Mouse (Mus musculus) lung, embryonic 16.5 days (tissue): ENCODE measurements at regions not wholly inside any gene's neighbourhood (a gene's known extent, or its start where the extent isn't known, plus 50 kb on each side); places are given as distances from the start of the nearest gene placed in this dataset.
A peak's percentile ranks its signal among the peaks of the same experiment; 100 is the strongest.

Experiments
- ATAC-seq: fragments of 200-750 bp; cut with Nextera tagmentation; 2 replicates; pipeline ENCODE4 v1.8.0; 2017; ENCODE audit warnings: low read depth, mild to moderate bottlenecking, moderate library complexity
- H3K27ac ChIP-seq: fragments of 300-500 bp; sonication (generic); 2 replicates; pipeline ENCODE4 v1.5.1; 2014; ENCODE audit warnings: mild to moderate bottlenecking, control low read depth, low read length
- H3K27me3 ChIP-seq: fragments of 300-500 bp; sonication (generic); 2 replicates; pipeline ENCODE4 v1.6.1; 2014; ENCODE audit warnings: low read depth, low read length, mixed read lengths; ENCODE audit not compliant: control insufficient read depth, insufficient read depth
- H3K36me3 ChIP-seq: fragments of 300-500 bp; sonication (generic); 2 replicates; pipeline ENCODE4 v1.6.1; 2014; ENCODE audit warnings: low read length; ENCODE audit not compliant: control insufficient read depth, insufficient read depth
- H3K4me1 ChIP-seq: fragments of 300-500 bp; sonication (generic); replicated peaks from 2 replicates; pipeline ENCODE4 v1.6.1; 2014; ENCODE audit warnings: low read length, mixed read lengths; ENCODE audit not compliant: control insufficient read depth, insufficient read depth
- H3K4me2 ChIP-seq: fragments of 300-500 bp; sonication (generic); 2 replicates; pipeline ENCODE4 v1.6.1; 2014; ENCODE audit warnings: low read depth, low read length, control low read depth
- H3K4me3 ChIP-seq: fragments of 300-500 bp; sonication (generic); 2 replicates; pipeline ENCODE4 v1.5.1; 2014; ENCODE audit warnings: mild to moderate bottlenecking, low read length, control low read depth
- H3K9ac ChIP-seq: fragments of 300-500 bp; sonication (generic); 2 replicates; pipeline ENCODE4 v1.6.1; 2014; ENCODE audit warnings: low read length, control low read depth
- H3K9me3 ChIP-seq: fragments of 300-500 bp; sonication (generic); 2 replicates; pipeline ENCODE4 v1.6.1; 2016; ENCODE audit warnings: low read length; ENCODE audit not compliant: control insufficient read depth
- WGBS: fragments of 180-500 bp; shearing (Covaris S2); extraction: QIAGEN DNeasy Blood & Tissue Kit; methylation state at CpG from one replicate; pipeline ENCODE4 v1.1.7; 2014; 5-methylcytosine and 5-hydroxymethylcytosine counted together

DNA sequence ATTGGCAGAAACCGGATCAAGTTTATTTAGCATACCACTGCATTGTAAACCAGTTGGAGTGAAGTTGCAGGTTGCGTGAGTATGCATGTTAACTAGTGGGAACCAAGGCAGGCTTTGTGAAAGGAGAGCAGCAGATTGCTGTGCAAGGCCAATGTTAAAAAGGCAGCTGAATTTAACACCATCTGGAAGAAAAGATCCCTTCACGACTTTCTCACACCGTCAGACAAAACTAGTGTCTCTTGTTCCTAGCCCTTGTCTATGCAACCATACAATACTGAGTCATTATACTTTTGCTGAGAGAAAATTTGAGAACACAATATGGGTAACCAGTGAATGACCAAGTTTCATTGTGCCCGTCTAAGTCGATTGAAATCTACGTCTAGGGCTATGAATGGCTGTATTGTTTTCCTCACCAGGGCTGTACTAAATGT, 237.8 kb downstream of the Mef2c start:
- no peak overlapping the region for H3K4me2 ChIP-seq
- ATAC-seq = no peak
- 43% methylated on average over 7 of the region's 7 CpGs for WGBS
- no peaks in the 10 kb centered on the region for H3K9me3 ChIP-seq
- no peaks in the 10 kb centered on the region for H3K4me1 ChIP-seq
- no peak overlapping the region for H3K4me3 ChIP-seq
- no peak overlapping the region for H3K27ac ChIP-seq
- H3K27me3 ChIP-seq = peaks cover 64% of the 10 kb centered on the region
- no peaks in the 10 kb centered on the region for H3K36me3 ChIP-seq
- no peak overlapping the region for H3K9ac ChIP-seq

DNA sequence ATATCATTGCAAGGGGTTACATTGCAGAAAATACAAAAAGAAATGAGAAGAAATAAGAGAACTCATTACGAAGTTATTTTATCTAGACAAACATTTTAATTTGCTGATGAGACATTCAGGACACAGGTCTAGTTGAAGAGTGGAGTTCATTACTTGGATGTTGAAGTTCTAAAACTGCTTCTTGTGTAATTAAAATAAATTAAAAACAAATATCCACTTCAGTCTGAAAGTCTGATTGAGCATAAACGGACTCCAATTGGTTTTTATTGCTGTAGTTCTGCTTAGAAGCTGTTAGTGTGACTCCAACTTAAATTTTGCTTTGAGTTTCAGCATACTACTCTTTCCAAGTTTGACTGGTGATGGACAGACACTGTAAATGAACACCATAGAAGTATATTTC, 238.3 kb downstream of the Mef2c start:
- Histone ChIP-seq H3K9me3 (no peaks in the 10 kb centered on the region), H3K27ac (no peak overlapping the region), H3K9ac (no peak overlapping the region), H3K36me3 (no peaks in the 10 kb centered on the region), H3K27me3 (peaks cover 62% of the 10 kb centered on the region), H3K4me3 (no peak overlapping the region), H3K4me1 (no peaks in the 10 kb centered on the region), H3K4me2 (no peak overlapping the region)
- ATAC-seq = no peak
- WGBS = 75% methylated on average over 2 of the region's 2 CpGs

DNA sequence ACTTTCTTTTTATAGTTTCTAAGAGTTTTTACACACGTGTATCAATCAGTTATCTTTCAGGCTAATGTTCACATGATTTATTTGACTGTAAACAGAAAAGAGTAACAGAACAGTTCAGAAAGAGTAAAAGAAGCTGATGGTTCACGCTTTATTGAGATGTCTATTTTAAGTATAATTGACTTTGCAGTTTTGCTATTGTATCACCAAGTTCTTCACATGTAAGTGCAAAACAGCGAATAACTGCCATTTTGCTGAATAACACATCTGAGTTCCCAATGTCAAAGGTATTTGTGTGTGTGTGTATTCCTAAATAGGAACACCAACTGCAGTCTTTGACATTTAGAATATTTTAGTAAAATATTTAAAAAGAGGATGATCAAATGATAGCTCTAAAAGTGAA, 238.7 kb downstream of the Mef2c start:
- Histone ChIP-seq H3K36me3 (no peaks in the 10 kb centered on the region), H3K27ac (no peak overlapping the region), H3K9ac (no peak overlapping the region), H3K4me2 (no peak overlapping the region), H3K4me3 (no peak overlapping the region), H3K9me3 (no peaks in the 10 kb centered on the region), H3K4me1 (no peaks in the 10 kb centered on the region), H3K27me3 (peaks cover 58% of the 10 kb centered on the region)
- 64% methylated on average over 3 of the region's 3 CpGs for WGBS
- ATAC-seq = no peak

DNA sequence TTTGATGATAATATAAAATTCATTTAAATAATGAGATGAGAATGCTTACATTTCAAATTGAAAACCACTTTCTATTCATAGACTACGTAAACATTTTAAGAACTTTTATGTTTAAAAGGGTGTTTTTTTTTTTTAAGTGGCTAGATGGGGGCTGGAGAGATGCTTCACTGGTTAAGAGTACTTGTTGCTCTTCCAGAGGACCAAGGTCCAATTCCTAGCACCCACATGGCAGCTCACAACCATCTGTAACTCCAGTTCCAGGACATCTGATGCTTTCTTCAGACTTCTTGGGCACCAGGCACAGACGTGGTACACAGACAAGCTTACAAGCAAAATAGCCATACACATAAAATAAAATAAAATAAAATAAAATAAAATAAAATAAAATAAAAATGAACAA, 239.5 kb downstream of the Mef2c start:
- Histone ChIP-seq H3K4me1 (no peaks in the 10 kb centered on the region), H3K9ac (no peak overlapping the region), H3K4me2 (no peak overlapping the region), H3K9me3 (no peaks in the 10 kb centered on the region), H3K27me3 (peaks cover 49% of the 10 kb centered on the region), H3K27ac (no peak overlapping the region), H3K4me3 (no peak overlapping the region), H3K36me3 (no peaks in the 10 kb centered on the region)
- no peak for ATAC-seq
- WGBS = 77% methylated on average over 2 of the region's 2 CpGs

DNA sequence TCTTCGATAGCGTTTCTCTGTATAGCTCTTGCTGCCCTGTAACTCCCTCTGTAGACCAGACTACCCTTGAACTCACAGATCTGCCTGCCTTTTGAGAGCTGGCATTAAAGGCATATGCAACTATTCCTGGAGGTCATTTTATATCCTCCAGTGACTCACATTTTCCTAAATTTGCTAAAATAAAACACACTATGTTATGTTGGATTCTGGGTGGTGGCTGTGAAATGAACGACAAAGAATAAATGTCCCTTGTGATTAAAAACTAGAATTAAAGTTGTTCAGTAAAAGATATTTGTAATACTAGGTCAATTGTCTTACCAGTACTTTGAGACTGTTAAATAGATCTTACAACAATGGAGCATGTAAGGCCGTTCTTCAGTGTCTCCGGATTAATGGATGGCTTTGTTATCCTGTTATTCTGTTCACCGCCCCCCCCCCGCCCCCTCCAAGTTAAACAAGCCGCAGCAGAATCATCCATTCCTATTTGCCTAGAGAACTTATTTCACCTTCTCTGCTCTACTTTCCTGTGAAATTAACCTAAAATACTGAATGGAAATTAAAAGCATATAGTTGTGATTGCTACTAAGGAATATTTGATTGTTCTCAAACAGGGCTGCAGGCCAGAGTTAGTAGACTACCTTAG, 240.4 kb downstream of the Mef2c start:
- ATAC-seq = no peak
- Histone ChIP-seq H3K36me3 (no peaks in the 10 kb centered on the region), H3K4me3 (no peak overlapping the region), H3K4me1 (no peaks in the 10 kb centered on the region), H3K27ac (no peak overlapping the region), H3K27me3 (peaks cover 41% of the 10 kb centered on the region), H3K9ac (no peak overlapping the region), H3K4me2 (peak overlapping the region; percentile 66; the same call in 1 of the 2 replicates), H3K9me3 (no peaks in the 10 kb centered on the region)
- WGBS = 43% methylated on average over 8 of the region's 8 CpGs

DNA sequence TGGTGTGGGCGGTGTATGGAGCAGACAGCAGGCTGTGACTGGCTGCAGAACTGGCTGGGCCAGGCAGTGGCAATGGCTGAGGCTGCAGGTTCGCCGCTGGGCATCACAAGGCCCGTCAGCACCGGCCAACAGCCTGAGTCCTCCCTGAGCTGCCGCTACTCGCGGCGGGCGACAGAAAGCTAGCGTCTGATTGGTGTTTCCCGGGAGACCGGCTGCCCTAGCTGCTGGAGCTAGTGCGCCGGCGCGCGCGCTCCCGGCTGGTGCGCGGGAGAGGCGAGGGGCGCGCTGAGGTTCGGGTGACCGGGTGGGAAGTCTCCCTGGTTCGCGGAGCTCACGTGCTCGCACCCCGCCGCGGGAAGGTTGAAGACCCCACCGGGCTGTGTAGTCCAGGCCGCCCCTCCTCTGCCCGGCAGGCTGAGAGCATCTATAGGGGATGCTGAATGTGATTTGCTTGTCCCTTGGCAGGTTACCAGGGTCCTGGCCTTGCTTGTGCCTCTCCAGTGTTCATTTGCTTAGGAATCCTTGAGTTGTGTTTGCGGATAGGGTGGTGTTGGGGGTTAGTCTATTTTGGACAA, 241.2 kb downstream of the Mef2c start:
- WGBS = under 1% methylated on average over 38 of the region's 38 CpGs
- no peaks in the 10 kb centered on the region for H3K9me3 ChIP-seq
- peak overlapping the region; percentile 44 for H3K4me3 ChIP-seq
- H3K9ac ChIP-seq = 0 out of 2 replicates have a peak overlapping the region, but pooled peaks have one; percentile 2
- H3K4me1 ChIP-seq = no peaks in the 10 kb centered on the region
- peaks cover 32% of the 10 kb centered on the region for H3K27me3 ChIP-seq
- H3K36me3 ChIP-seq = no peaks in the 10 kb centered on the region
- no peak overlapping the region for H3K27ac ChIP-seq
- ATAC-seq = peak; percentile 82
- peak overlapping the region; percentile 66 for H3K4me2 ChIP-seq

DNA sequence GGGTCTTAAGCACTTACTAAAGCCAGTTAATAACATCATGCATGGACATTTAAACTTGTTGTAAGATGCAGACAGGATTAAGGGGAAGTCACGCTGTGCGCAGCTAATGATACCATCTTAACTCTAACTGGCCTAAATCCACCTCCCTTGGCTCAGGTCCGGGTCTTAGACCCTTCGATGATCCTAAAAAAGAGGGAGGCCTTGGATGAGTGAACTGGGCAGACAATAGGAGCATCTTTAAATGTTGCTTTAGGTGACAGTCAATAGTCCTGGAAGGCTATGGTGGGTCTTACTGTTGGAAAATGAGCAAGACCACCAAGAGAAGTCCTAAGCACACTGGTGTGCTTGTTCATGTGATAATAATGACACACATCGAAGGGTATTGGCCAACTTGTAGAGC, 242.1 kb downstream of the Mef2c start:
- H3K4me3 ChIP-seq = no peak overlapping the region
- H3K9ac ChIP-seq = no peak overlapping the region
- H3K36me3 ChIP-seq = no peaks in the 10 kb centered on the region
- ATAC-seq = no peak
- WGBS = 85% methylated on average over 5 of the region's 5 CpGs
- H3K4me1 ChIP-seq = no peaks in the 10 kb centered on the region
- H3K9me3 ChIP-seq = no peaks in the 10 kb centered on the region
- H3K27ac ChIP-seq = no peak overlapping the region
- H3K4me2 ChIP-seq = no peak overlapping the region
- peaks cover 25% of the 10 kb centered on the region for H3K27me3 ChIP-seq

DNA sequence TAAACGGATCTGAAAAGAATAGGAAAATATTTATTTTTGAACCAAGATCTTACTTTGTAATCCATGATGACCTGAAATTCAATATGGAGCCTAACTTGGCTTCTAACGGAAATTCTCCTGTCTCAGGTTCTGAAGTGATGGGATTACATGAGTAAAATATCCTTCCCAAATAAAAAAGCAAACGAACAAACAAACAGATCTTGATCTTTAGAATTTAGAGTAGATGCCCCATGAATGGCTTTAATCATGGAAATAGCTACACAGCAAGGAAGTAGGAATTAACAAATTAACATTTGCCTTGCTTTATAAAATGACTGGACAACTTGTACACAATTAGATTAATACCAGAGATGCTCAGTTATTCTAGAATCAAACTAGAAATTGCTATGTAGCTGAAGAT, 243.8 kb downstream of the Mef2c start:
- Histone ChIP-seq H3K36me3 (no peaks in the 10 kb centered on the region), H3K4me3 (no peak overlapping the region), H3K9ac (no peak overlapping the region), H3K4me1 (no peaks in the 10 kb centered on the region), H3K27me3 (peaks cover 18% of the 10 kb centered on the region), H3K4me2 (no peak overlapping the region), H3K9me3 (no peaks in the 10 kb centered on the region), H3K27ac (no peak overlapping the region)
- 63% methylated on average over 3 of the region's 3 CpGs for WGBS
- ATAC-seq = no peak

DNA sequence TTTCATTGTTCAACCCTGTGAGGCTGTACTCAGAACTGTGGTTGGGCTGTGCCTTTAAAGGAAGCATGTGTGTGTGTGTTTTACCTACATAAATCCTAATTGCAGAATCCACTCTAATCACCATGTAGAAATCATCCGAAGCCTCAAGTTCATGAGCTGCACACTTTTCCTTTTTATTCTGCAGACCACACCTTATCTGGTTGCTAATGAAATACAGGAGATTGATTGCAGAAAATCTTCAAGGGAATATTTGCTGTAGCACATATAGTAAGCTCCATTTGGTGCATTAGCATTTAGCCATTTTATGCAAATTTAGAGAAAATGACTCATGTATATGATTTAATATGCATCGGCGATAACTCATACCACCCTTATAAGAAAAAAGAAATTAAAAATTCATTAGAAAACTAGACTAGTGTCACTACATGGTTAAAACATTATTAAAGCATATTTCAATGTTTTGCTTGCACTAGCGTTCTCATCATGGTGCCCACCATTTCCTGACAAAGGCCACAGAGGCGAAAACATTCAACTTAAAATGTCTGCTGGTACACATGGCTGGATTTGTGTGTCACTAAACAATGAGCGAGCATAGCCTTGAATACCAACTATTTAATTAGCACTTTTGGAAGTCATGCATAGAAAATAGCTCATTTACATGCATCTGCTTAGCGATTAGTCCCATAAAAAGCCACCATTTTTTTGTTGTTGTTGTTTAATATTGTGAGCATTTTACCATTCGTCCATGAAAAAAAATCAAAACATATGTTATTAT, 245.7 kb downstream of the Mef2c start:
- no peak for ATAC-seq
- no peak overlapping the region for H3K9ac ChIP-seq
- WGBS = 73% methylated on average over 8 of the region's 8 CpGs
- H3K4me2 ChIP-seq = no peak overlapping the region
- H3K9me3 ChIP-seq = no peaks in the 10 kb centered on the region
- no peaks in the 10 kb centered on the region for H3K36me3 ChIP-seq
- peaks cover 15% of the 10 kb centered on the region for H3K27me3 ChIP-seq
- no peak overlapping the region for H3K27ac ChIP-seq
- no peak overlapping the region for H3K4me3 ChIP-seq
- no peaks in the 10 kb centered on the region for H3K4me1 ChIP-seq
